Mouse (Mus musculus): ENCODE results near the gene Prm1. TPM values are rescaled to one million over a fixed set of nuclear protein-coding genes. Genes with fewer than 3 reads are reported as not detected.

The Prm1 gene
- total RNA-seq, 1 experiment = not detected

GRCm38 (mm10) chr16:10762569-10763180 lies 43.0 kb downstream of the Prm1 start:
- TF ChIP-seq CHD2 (IDR thresholded peaks at IDR 0.05; ENCODE audit: low read depth, low read length) (no peak), ZNF384 (IDR thresholded peaks at IDR 0.05; ENCODE audit: low read depth, low read length) (no peak), MAFK (IDR thresholded peaks at IDR 0.05; ENCODE audit: insufficient read depth, low read depth, low read length) (no peak), HCFC1 (IDR thresholded peaks at IDR 0.05; ENCODE audit: borderline replicate concordance, insufficient read depth, low read length) (no peak), ZC3H11A (IDR thresholded peaks at IDR 0.05; ENCODE audit: borderline replicate concordance, low read depth, low read length) (no peak)
- DNase-seq (ENCODE audit: low read depth, low spot score) = no peak
- Histone ChIP-seq H3K9ac (ENCODE audit: insufficient read depth, low read depth, low read length, poor library complexity, severe bottlenecking) (no peak overlapping the region), H3K36me3 (ENCODE audit: control insufficient read depth, insufficient read depth, low read length, poor library complexity, severe bottlenecking) (no peaks in the 10 kb centered on the region), H3K9me3 (ENCODE audit: control insufficient read depth, insufficient read depth, low read depth, low read length) (no peaks in the 10 kb centered on the region), H3K4me1 (ENCODE audit: control insufficient read depth in 2 of 2, insufficient read depth in 2 of 2, low read length in 2 of 2, poor library complexity in 1 of 2) (peaks cover 0 to 2% of the 10 kb centered on the region in 2 experiments; a peak in 2 of 4 replicates), H3K4me3 (ENCODE audit: insufficient read depth in 1 of 2, low read depth in 1 of 2, low read length in 2 of 2, poor library complexity in 1 of 2, severe bottlenecking in 1 of 2) (no peak overlapping the region), H3K27ac (ENCODE audit: insufficient read depth, low read depth, low read length, poor library complexity, severe bottlenecking) (no peak overlapping the region)
- in situ Hi-C loops (cut with MboI; ENCODE audit: low sequenced_read_pairs in 2 of 2, unreplicated experiment in 2 of 2) = no loop called here

DNA sequence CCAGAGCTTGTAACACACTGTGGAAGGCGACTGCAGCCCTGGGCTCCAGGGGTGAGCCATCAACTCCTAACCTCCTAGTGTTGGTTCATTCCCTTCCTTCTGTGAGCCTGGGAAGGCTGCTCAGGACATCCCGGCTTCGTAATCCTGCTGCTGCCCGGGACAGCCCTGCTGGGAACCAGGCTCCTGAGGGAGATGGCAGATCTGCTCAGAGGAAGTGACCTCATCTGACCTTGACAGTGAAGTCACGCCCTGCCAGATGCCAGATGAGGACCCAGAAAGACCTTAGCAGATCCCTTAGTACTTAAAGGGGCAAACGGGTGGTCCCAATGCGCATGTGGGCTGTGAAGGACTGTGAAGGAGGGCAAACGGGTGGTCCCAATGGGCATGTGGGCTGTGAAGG lies 44.5 kb downstream of the Prm1 start:
- TF ChIP-seq HCFC1 (IDR thresholded peaks at IDR 0.05; ENCODE audit: borderline replicate concordance, insufficient read depth, low read length) = no peak
- H3K9ac ChIP-seq (ENCODE audit: insufficient read depth, low read depth, low read length, poor library complexity, severe bottlenecking) = no peak overlapping the region
- no peak overlapping the region for H3K4me3 ChIP-seq (ENCODE audit: insufficient read depth in 1 of 2, low read depth in 1 of 2, low read length in 2 of 2, poor library complexity in 1 of 2, severe bottlenecking in 1 of 2)
- in situ Hi-C loops (cut with MboI; ENCODE audit: low sequenced_read_pairs in 2 of 2, unreplicated experiment in 2 of 2) = no loop called here
- H3K27ac ChIP-seq (ENCODE audit: insufficient read depth, low read depth, low read length, poor library complexity, severe bottlenecking) = no peak overlapping the region
- DNase-seq (ENCODE audit: low read depth, low spot score) = no peak
- no peaks in the 10 kb centered on the region for H3K9me3 ChIP-seq (ENCODE audit: control insufficient read depth, insufficient read depth, low read depth, low read length)
- peaks cover 0 to 2% of the 10 kb centered on the region in 2 experiments; a peak in 2 of 4 replicates for H3K4me1 ChIP-seq (ENCODE audit: control insufficient read depth in 2 of 2, insufficient read depth in 2 of 2, low read length in 2 of 2, poor library complexity in 1 of 2)
- no peaks in the 10 kb centered on the region for H3K36me3 ChIP-seq (ENCODE audit: control insufficient read depth, insufficient read depth, low read length, poor library complexity, severe bottlenecking)

GRCm38 (mm10) chr16:10756168-10756567 lies 49.5 kb downstream of the Prm1 start:
- Histone ChIP-seq H3K36me3 (ENCODE audit: control insufficient read depth, insufficient read depth, low read length, poor library complexity, severe bottlenecking) (no peaks in the 10 kb centered on the region), H3K9ac (ENCODE audit: insufficient read depth, low read depth, low read length, poor library complexity, severe bottlenecking) (no peak overlapping the region), H3K4me1 (ENCODE audit: control insufficient read depth in 2 of 2, insufficient read depth in 2 of 2, low read length in 2 of 2, poor library complexity in 1 of 2) (no peaks in the 10 kb centered on the region; a peak in 1 of 4 replicates), H3K4me3 (ENCODE audit: insufficient read depth in 1 of 2, low read depth in 1 of 2, low read length in 2 of 2, poor library complexity in 1 of 2, severe bottlenecking in 1 of 2) (no peak overlapping the region), H3K27ac (ENCODE audit: insufficient read depth, low read depth, low read length, poor library complexity, severe bottlenecking) (no peak overlapping the region), H3K9me3 (ENCODE audit: control insufficient read depth, insufficient read depth, low read depth, low read length) (no peaks in the 10 kb centered on the region)
- TF ChIP-seq HCFC1 (IDR thresholded peaks at IDR 0.05; ENCODE audit: borderline replicate concordance, insufficient read depth, low read length) = no peak
- TF ChIP-seq CHD2 (IDR thresholded peaks at IDR 0.05; ENCODE audit: low read depth, low read length) = no peak
- no peak for TF ChIP-seq ZNF384 (IDR thresholded peaks at IDR 0.05; ENCODE audit: low read depth, low read length)
- no peak for TF ChIP-seq MAFK (IDR thresholded peaks at IDR 0.05; ENCODE audit: insufficient read depth, low read depth, low read length)
- TF ChIP-seq ZC3H11A (IDR thresholded peaks at IDR 0.05; ENCODE audit: borderline replicate concordance, low read depth, low read length) = no peak
- in situ Hi-C loops (cut with MboI; ENCODE audit: low sequenced_read_pairs in 2 of 2, unreplicated experiment in 2 of 2) = no loop called here
- DNase-seq (ENCODE audit: low read depth, low spot score) = no peak

GRCm38 (mm10) chr16:10754521-10755296 lies 50.9 kb downstream of the Prm1 start:
- DNase-seq (ENCODE audit: low read depth, low spot score) = no peak
- Histone ChIP-seq H3K27ac (ENCODE audit: insufficient read depth, low read depth, low read length, poor library complexity, severe bottlenecking) (no peak overlapping the region), H3K4me1 (ENCODE audit: control insufficient read depth in 2 of 2, insufficient read depth in 2 of 2, low read length in 2 of 2, poor library complexity in 1 of 2) (no peaks in the 10 kb centered on the region; a peak in 1 of 4 replicates), H3K4me3 (ENCODE audit: insufficient read depth in 1 of 2, low read depth in 1 of 2, low read length in 2 of 2, poor library complexity in 1 of 2, severe bottlenecking in 1 of 2) (no peak overlapping the region), H3K9ac (ENCODE audit: insufficient read depth, low read depth, low read length, poor library complexity, severe bottlenecking) (no peak overlapping the region), H3K36me3 (ENCODE audit: control insufficient read depth, insufficient read depth, low read length, poor library complexity, severe bottlenecking) (no peaks in the 10 kb centered on the region), H3K9me3 (ENCODE audit: control insufficient read depth, insufficient read depth, low read depth, low read length) (no peaks in the 10 kb centered on the region)
- TF ChIP-seq MAFK (IDR thresholded peaks at IDR 0.05; ENCODE audit: insufficient read depth, low read depth, low read length) (no peak), CHD2 (IDR thresholded peaks at IDR 0.05; ENCODE audit: low read depth, low read length) (no peak), HCFC1 (IDR thresholded peaks at IDR 0.05; ENCODE audit: borderline replicate concordance, insufficient read depth, low read length) (no peak), ZC3H11A (IDR thresholded peaks at IDR 0.05; ENCODE audit: borderline replicate concordance, low read depth, low read length) (no peak), ZNF384 (IDR thresholded peaks at IDR 0.05; ENCODE audit: low read depth, low read length) (no peak)
- in situ Hi-C loops (cut with MboI; ENCODE audit: low sequenced_read_pairs in 2 of 2, unreplicated experiment in 2 of 2) = no loop called here

All from ES-E14 (cell line).